Mouse (Mus musculus): ENCODE results near the gene Sfmbt2. TPM values are rescaled to one million over a fixed set of nuclear protein-coding genes. Genes with fewer than 3 reads are reported as not detected.
A peak's percentile ranks its signal among the peaks of the same experiment; 100 is the strongest.

Sfmbt2 gene
- polyA plus RNA-seq, 1 experiment from 2014 or later: 1.6 TPM

DNA sequence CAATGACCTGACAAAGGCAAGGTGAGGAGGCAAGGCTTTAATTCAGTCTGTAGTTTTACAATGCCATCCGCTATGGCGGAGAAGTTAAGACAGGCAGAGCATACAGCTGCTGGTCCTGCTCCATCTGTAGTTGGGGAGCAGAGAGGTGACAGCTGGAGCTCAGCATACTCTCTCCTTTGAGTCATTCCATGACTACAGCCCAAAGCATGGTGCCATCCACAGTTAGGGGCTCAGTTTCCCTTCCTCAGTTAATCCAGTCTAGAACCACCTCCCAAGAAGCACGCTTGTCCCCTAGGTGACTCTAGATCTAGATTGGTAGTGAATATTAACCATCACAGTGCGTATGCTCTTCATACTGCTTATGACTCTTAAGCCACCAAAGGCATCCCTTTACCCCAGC lies 23.1 kb upstream of the Sfmbt2 start:
- no peaks in the 10 kb centered on the region for H3K27me3 ChIP-seq (ENCODE audit: insufficient read depth, low read length)
- no peaks in the 10 kb centered on the region for H3K36me3 ChIP-seq (ENCODE audit: insufficient read depth, low read length)
- H3K4me2 ChIP-seq (replicated peaks; ENCODE audit: low read depth, low read length): no peak overlapping the region
- H3K4me3 ChIP-seq (ENCODE audit: low read length): no peak overlapping the region
- no peak overlapping the region for H3K27ac ChIP-seq (ENCODE audit: low read length)
- H3K9ac ChIP-seq (replicated peaks; ENCODE audit: low read length): no peak overlapping the region
- 93% methylated on average over 4 of the region's 4 CpGs for WGBS
- H3K4me1 ChIP-seq (ENCODE audit: insufficient read depth, low read length): no peaks in the 10 kb centered on the region; the same call in 1 of the 2 replicates
- ATAC-seq (ENCODE audit: low FRiP score, low TSS enrichment): no peak
- no peaks in the 10 kb centered on the region for H3K9me3 ChIP-seq (ENCODE audit: low read length)

DNA sequence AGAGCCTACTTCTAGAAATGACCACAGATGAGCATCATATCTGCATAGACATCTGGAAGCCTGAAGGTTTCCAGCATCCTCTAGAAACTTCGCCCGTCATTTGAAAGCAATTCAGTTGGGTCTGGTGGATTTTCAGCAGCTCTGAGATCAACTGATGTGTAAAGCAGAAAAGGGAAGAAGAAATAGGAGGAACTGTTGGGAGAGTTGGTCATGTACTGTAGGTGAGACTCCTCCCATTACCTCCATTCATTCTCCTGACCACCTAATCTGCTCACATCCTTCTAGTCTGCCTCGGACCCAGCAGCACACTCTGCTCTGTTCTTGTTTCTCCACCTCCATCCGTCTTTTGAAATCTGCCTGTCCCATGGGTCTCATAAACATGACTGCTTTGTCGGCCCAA lies 22.3 kb upstream of the Sfmbt2 start:
- Histone ChIP-seq H3K36me3 (ENCODE audit: insufficient read depth, low read length) (no peaks in the 10 kb centered on the region), H3K4me1 (ENCODE audit: insufficient read depth, low read length) (no peaks in the 10 kb centered on the region; the same call in 1 of the 2 replicates), H3K4me2 (replicated peaks; ENCODE audit: low read depth, low read length) (no peak overlapping the region), H3K4me3 (ENCODE audit: low read length) (no peak overlapping the region), H3K9me3 (ENCODE audit: low read length) (no peaks in the 10 kb centered on the region), H3K27ac (ENCODE audit: low read length) (no peak overlapping the region), H3K27me3 (ENCODE audit: insufficient read depth, low read length) (no peaks in the 10 kb centered on the region), H3K9ac (replicated peaks; ENCODE audit: low read length) (no peak overlapping the region)
- WGBS: 65% methylated on average over 5 of the region's 5 CpGs
- no peak for ATAC-seq (ENCODE audit: low FRiP score, low TSS enrichment)

DNA sequence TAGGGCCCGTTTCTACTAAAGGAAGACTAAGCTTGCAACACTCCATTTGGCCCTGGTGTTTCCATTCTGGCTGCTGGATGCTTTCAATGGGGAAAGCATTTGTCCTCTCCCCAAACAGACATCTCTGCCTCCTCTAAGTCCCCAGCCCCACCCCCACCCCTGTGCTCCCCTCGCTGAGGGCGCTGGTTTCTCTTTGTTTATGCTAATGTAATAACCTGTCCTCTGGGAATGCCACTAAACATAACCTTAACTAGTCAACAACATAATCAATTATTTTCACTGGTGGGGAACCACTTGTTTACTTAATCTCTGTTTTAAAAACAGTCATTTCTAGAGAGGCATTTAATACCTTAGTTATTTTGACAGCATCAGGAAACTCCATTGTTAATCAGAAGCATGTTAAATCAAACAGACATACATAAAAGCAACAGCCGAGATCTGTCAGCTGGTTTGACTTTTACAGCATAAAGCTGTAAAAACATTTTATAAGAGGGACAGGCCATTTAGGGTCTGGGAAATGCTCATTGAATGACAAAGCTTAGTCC lies 20.0 kb upstream of the Sfmbt2 start:
- Histone ChIP-seq H3K4me3 (ENCODE audit: low read length) (no peak overlapping the region), H3K4me2 (replicated peaks; ENCODE audit: low read depth, low read length) (no peak overlapping the region), H3K9me3 (ENCODE audit: low read length) (no peaks in the 10 kb centered on the region), H3K36me3 (ENCODE audit: insufficient read depth, low read length) (no peaks in the 10 kb centered on the region), H3K27me3 (ENCODE audit: insufficient read depth, low read length) (no peaks in the 10 kb centered on the region), H3K9ac (replicated peaks; ENCODE audit: low read length) (no peak overlapping the region), H3K4me1 (ENCODE audit: insufficient read depth, low read length) (no peaks in the 10 kb centered on the region; the same call in 1 of the 2 replicates), H3K27ac (ENCODE audit: low read length) (no peak overlapping the region)
- 6% methylated on average over 4 of the region's 4 CpGs for WGBS
- ATAC-seq (ENCODE audit: low FRiP score, low TSS enrichment): peak; percentile 63; the same call in 1 of the 2 replicates

DNA sequence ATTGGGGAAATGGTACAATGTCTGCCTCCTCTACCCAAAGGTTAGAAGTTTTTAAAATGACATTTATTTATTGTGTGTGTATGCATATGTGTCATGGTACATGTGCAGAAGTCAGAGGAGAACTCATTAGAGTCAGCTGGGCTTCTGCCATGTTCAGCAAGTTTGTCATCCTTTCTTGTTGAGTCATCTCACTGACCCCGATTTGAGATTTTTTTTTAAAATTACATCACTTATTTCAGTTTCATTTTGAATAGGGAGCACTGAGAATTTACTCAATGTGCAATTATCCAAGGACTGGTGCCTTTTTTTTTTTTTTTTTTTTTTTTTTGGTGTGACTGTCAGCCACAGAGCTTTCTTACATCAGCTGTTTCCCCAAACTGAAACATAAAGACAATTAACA lies 19.2 kb upstream of the Sfmbt2 start:
- 48% methylated on average over 1 of the region's 1 CpGs for WGBS
- H3K4me2 ChIP-seq (replicated peaks; ENCODE audit: low read depth, low read length): no peak overlapping the region
- no peak overlapping the region for H3K9ac ChIP-seq (replicated peaks; ENCODE audit: low read length)
- H3K27ac ChIP-seq (ENCODE audit: low read length): no peak overlapping the region
- no peaks in the 10 kb centered on the region for H3K36me3 ChIP-seq (ENCODE audit: insufficient read depth, low read length)
- no peaks in the 10 kb centered on the region for H3K9me3 ChIP-seq (ENCODE audit: low read length)
- ATAC-seq (ENCODE audit: low FRiP score, low TSS enrichment): no peak
- no peaks in the 10 kb centered on the region; the same call in 1 of the 2 replicates for H3K4me1 ChIP-seq (ENCODE audit: insufficient read depth, low read length)
- H3K27me3 ChIP-seq (ENCODE audit: insufficient read depth, low read length): no peaks in the 10 kb centered on the region
- H3K4me3 ChIP-seq (ENCODE audit: low read length): no peak overlapping the region

DNA sequence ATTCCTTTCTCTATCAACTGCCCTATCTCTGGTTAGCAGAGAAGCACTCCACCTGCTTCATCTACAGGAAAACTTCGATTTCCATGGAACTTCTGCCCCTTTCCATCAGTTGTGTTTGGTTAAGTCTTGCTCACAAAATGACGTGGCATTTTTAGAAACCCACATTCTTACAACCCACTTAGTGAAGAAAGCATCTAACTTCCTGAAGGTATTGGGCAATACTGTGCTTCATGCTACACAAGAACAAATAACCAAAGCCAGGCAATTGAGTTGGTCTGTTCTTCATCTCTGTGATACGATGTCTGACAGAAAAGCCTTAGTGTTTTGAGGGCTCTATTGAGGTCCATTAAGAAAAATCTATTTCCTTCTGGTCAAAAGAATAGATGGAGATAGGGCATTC lies 17.4 kb upstream of the Sfmbt2 start:
- no peak overlapping the region for H3K9ac ChIP-seq (replicated peaks; ENCODE audit: low read length)
- no peak overlapping the region for H3K4me3 ChIP-seq (ENCODE audit: low read length)
- no peaks in the 10 kb centered on the region for H3K27me3 ChIP-seq (ENCODE audit: insufficient read depth, low read length)
- H3K36me3 ChIP-seq (ENCODE audit: insufficient read depth, low read length): no peaks in the 10 kb centered on the region
- no peak overlapping the region for H3K4me2 ChIP-seq (replicated peaks; ENCODE audit: low read depth, low read length)
- ATAC-seq (ENCODE audit: low FRiP score, low TSS enrichment): no peak
- H3K4me1 ChIP-seq (ENCODE audit: insufficient read depth, low read length): no peaks in the 10 kb centered on the region; the same call in 1 of the 2 replicates
- no peak overlapping the region for H3K27ac ChIP-seq (ENCODE audit: low read length)
- no peaks in the 10 kb centered on the region for H3K9me3 ChIP-seq (ENCODE audit: low read length)
- WGBS: 85% methylated on average over 3 of the region's 3 CpGs

DNA sequence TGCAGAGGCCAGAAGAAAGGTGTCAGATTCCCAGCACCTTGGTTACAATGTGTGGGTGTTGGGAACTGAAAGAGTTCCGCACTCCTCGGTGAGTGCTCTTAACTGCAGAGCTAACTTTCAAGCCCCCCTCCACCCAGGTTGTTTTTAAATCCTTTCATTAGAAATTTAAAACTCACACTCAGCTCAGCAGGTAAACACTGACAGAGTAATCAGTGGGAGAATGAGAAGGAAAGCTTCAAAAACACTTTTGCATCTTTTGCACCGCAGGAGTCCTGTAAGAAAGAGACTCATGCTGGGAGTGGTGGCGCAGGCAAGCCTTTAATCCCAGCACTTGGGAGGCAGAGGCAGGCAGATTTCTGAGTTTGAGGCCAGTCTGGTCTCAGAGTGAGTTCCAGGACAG lies 16.4 kb upstream of the Sfmbt2 start:
- no peaks in the 10 kb centered on the region; the same call in 1 of the 2 replicates for H3K4me1 ChIP-seq (ENCODE audit: insufficient read depth, low read length)
- H3K27me3 ChIP-seq (ENCODE audit: insufficient read depth, low read length): no peaks in the 10 kb centered on the region
- no peak overlapping the region for H3K27ac ChIP-seq (ENCODE audit: low read length)
- no peaks in the 10 kb centered on the region for H3K36me3 ChIP-seq (ENCODE audit: insufficient read depth, low read length)
- no peaks in the 10 kb centered on the region for H3K9me3 ChIP-seq (ENCODE audit: low read length)
- H3K4me2 ChIP-seq (replicated peaks; ENCODE audit: low read depth, low read length): no peak overlapping the region
- H3K9ac ChIP-seq (replicated peaks; ENCODE audit: low read length): no peak overlapping the region
- H3K4me3 ChIP-seq (ENCODE audit: low read length): no peak overlapping the region
- no peak for ATAC-seq (ENCODE audit: low FRiP score, low TSS enrichment)
- WGBS: 71% methylated on average over 4 of the region's 4 CpGs

DNA sequence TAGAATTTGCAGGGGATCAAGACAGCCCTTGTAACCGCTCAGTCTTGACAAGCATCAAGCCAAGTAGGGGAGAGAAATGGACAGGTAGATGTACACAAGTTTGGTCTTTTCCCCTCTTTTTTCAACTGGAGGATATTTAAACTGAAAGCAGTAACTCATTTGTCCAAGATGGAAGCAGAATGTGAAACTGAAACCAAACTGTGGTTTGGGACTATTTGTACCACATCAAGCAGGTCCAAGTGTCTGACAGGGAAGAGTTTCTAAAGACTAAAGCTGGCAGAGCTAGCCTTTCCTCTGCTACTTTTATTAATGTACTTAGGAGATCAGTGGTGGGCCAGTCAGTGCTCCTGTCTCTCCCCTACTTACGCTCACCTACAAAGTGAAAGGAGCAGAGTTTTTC lies 10.4 kb upstream of the Sfmbt2 start:
- no peaks in the 10 kb centered on the region for H3K9me3 ChIP-seq (ENCODE audit: low read length)
- H3K4me3 ChIP-seq (ENCODE audit: low read length): no peak overlapping the region
- no peaks in the 10 kb centered on the region for H3K4me1 ChIP-seq (ENCODE audit: insufficient read depth, low read length)
- H3K27me3 ChIP-seq (ENCODE audit: insufficient read depth, low read length): peaks cover 9% of the 10 kb centered on the region; the same call in 1 of the 2 replicates
- WGBS: 88% methylated on average over 2 of the region's 2 CpGs
- H3K36me3 ChIP-seq (ENCODE audit: insufficient read depth, low read length): no peaks in the 10 kb centered on the region
- no peak overlapping the region for H3K4me2 ChIP-seq (replicated peaks; ENCODE audit: low read depth, low read length)
- no peak overlapping the region for H3K9ac ChIP-seq (replicated peaks; ENCODE audit: low read length)
- H3K27ac ChIP-seq (ENCODE audit: low read length): no peak overlapping the region
- ATAC-seq (ENCODE audit: low FRiP score, low TSS enrichment): no peak

DNA sequence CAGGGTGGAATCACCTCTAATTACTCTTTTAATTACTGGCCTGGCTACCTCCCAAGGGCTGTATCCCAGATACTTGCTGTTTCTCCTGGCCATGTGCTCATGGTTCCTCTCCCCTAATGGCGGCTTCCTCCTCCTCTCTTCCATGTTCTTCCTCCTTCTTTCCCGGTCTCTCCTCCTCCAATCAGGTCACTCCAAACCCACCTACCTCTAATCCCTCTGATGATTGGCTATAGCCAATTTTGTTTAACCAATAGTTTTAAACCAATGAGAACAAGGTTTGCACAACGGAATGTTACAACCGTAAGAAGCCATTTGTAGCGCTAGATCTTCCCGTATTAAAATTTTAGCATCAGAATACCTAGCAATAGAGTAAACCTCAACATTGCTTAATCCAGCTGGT lies 5.2 kb upstream of the Sfmbt2 start:
- Histone ChIP-seq H3K27ac (ENCODE audit: low read length) (no peak overlapping the region), H3K4me1 (ENCODE audit: insufficient read depth, low read length) (no peaks in the 10 kb centered on the region), H3K27me3 (ENCODE audit: insufficient read depth, low read length) (peaks cover 37% of the 10 kb centered on the region), H3K9me3 (ENCODE audit: low read length) (no peaks in the 10 kb centered on the region), H3K36me3 (ENCODE audit: insufficient read depth, low read length) (no peaks in the 10 kb centered on the region), H3K4me2 (replicated peaks; ENCODE audit: low read depth, low read length) (no peak overlapping the region), H3K9ac (replicated peaks; ENCODE audit: low read length) (no peak overlapping the region), H3K4me3 (ENCODE audit: low read length) (no peak overlapping the region)
- no peak for ATAC-seq (ENCODE audit: low FRiP score, low TSS enrichment)
- 95% methylated on average over 6 of the region's 6 CpGs for WGBS

DNA sequence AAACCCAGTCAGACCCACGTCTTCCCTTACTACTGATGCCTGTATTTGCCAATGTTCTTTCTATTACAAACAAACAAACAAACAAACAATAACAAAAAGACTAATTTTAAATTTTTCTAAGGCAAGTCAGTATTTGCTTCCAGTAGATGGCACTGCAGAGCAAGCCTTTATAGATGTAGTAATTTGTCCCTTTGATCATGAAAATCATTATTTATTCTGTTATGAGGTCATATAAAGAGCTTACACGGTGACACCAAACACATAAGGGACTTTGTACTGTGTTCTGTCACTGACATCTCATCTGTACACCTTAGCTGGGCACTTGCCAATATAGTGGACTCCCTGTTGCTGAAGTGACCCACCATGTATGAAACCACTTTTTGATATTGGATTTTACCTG lies 4.0 kb upstream of the Sfmbt2 start:
- H3K4me1 ChIP-seq (ENCODE audit: insufficient read depth, low read length): no peaks in the 10 kb centered on the region
- no peak overlapping the region for H3K4me3 ChIP-seq (ENCODE audit: low read length)
- H3K27ac ChIP-seq (ENCODE audit: low read length): no peak overlapping the region
- ATAC-seq (ENCODE audit: low FRiP score, low TSS enrichment): no peak
- H3K9ac ChIP-seq (replicated peaks; ENCODE audit: low read length): no peak overlapping the region
- H3K4me2 ChIP-seq (replicated peaks; ENCODE audit: low read depth, low read length): no peak overlapping the region
- WGBS: 21% methylated on average over 2 of the region's 2 CpGs
- no peaks in the 10 kb centered on the region for H3K36me3 ChIP-seq (ENCODE audit: insufficient read depth, low read length)
- no peaks in the 10 kb centered on the region for H3K9me3 ChIP-seq (ENCODE audit: low read length)
- peaks cover 49% of the 10 kb centered on the region for H3K27me3 ChIP-seq (ENCODE audit: insufficient read depth, low read length)

DNA sequence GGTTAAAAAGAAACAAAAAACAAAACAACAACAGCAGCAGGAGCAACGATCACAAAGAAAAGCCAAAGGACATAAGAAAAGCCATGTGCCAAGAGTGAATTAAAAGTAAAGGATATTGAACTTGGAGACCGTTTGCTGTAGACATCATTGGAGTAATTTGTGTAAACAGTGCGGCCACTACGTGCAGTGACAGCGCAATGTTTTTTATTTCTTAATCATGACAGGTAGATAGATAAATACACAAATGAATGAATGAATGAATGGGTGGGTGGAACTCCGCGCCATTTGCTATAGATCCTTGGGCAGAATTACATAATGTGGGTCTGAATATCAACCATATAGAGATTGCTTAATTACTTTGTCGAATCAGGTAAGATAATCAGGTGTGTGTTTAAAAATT lies 634 bp upstream of the Sfmbt2 start:
- Histone ChIP-seq H3K4me3 (ENCODE audit: low read length) (no peak overlapping the region), H3K36me3 (ENCODE audit: insufficient read depth, low read length) (no peaks in the 10 kb centered on the region), H3K9me3 (ENCODE audit: low read length) (no peaks in the 10 kb centered on the region), H3K27me3 (ENCODE audit: insufficient read depth, low read length) (peaks cover 63% of the 10 kb centered on the region), H3K27ac (ENCODE audit: low read length) (no peak overlapping the region), H3K4me1 (ENCODE audit: insufficient read depth, low read length) (peaks cover 12% of the 10 kb centered on the region), H3K4me2 (replicated peaks; ENCODE audit: low read depth, low read length) (no peak overlapping the region), H3K9ac (replicated peaks; ENCODE audit: low read length) (no peak overlapping the region)
- ATAC-seq (ENCODE audit: low FRiP score, low TSS enrichment): no peak
- 2% methylated on average over 8 of the region's 8 CpGs for WGBS
